Mouse (Mus musculus): Measurements from ENCODE around the gene Tmem43.
A peak's percentile ranks its signal among the peaks of the same experiment; 100 is the strongest.
"Not testable (repeated sequence)": the region's sequence is repeated elsewhere in the genome, so short reads cannot be mapped to it uniquely, and the experiment has no call there.

The Tmem43 gene

DNA sequence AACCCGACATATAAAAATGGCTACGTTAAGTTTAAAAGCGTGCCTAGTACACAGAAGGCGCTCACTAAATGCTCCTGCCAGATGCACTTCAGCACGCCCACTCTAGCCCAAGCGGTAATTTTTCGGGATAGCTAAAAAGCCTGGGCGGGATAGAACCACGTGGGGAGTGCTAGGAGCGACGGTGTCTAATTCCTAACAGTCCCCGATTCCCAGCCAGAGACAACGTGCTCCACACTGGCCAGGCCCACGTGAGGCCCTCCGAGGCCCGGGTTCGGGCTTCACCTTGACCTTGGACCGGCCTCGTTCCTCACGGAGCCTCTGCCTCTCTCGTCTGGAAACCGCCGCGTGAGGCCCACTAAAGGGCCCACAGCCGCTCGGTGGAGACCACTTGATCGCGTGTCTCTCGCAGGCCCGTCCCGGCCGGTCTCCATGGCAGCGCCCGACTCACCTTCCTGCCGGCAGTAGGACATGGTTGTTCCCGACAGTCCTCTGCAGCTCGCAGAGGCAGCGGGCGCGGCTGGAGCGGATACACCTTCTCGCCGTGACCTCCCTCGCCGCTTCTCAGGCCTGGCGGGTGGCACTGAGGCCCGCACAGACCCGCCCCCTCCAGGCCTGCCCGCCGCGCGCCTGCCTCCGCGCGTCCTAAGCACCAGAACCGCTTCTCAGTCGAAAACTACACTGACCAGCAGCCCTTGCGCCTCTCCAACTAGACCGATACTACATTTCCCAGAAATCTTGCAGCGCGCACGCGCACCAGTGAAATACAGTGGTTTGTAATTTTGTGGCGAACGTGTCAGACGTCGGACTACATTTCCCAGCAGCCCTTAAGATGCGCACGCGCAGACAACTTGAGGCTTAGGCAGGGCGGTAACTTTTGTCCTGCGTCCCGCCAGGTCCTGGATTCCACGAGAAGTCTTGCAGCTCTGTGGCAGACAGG lies at the start of gene Tmem43, which contains the start of gene Chchd4:
Gene Tmem43 (plus strand): TSS at position 836 of the 937 bp plus-strand sequence.
Gene Chchd4 (minus strand): TSS at position 679 of the 937 bp plus-strand sequence.
- peak; percentile 99 for DNase-seq

GRCm38 (mm10) chr6:91424151-91424550 lies 49.4 kb upstream of the Tmem43 start:
- DNase-seq, result no peak

DNA sequence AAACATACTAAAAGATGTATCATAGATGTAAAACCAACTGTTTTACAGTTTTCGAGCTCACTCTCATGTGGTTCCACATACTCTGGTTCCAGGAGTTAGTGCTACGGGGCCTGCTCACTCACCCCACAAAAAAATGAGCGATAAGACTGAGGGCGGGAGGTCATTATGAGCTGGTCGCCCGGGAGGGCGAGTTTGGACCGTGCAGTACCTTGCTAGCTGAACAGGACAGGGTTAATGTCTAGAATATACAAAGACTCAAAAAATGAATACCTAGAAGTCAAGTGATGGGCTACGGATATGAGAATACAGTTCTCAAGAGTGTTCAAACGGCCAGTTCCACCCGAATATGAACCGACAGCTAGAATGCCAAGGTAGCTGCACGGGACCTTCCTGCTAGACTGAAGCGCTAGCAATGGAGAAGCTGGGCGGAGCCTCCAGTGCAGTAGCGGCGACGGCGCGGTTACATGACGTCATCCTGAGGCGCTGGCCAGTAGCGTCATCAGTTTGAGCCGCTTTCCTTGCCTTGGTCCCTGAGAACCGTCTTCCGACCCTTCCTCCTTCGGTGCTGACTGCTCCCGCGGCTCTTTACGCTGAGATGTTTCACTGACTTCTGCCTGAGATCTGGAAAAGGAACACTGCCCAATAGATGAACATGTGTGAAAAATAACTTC lies 32.9 kb upstream of the Tmem43 start:
- DNase-seq, result peak; percentile 97

DNA sequence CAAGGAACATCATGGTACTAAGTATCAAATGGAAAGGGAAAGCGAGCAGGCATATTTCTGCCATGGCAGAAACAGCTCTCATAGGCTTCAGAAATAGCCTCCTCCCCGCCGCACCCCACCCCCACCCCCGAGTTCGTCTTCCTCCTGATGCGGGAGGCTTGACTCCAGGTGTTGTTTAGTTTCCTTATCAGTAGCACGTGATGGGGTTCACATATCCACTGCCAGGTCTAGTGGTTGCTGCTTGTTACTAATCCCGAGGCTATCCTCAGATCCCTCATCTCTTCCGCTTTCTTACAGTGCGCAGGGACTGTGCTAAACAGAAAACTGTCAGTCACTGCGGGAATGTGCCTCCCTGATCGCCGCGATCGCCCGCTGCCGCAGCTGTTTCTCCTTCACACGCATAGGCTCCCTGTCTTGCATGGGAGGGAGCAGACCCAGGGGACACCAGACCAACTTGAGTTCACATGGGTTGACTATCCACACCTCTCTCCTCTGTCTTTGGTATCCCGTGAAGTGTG lies 32.3 kb upstream of the Tmem43 start:
- no peak for DNase-seq

DNA sequence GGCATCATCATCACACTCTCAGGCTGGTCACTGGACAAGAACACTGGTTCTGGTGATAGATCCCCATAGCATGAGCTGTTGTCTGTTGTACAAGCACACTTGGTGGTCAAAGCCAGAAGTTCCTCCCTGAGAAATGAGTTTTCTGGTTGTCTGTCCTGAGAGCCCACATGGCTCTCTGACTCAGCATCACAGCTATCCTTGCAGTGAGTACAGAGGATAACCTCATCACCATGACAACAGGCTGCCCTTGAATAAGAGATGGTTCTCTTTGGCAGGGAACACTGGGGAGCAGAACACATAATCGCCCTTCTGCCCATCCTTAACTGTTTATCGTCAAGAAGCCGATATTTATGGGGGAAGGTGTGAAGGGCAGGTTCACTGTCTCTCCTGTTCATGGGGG lies 28.2 kb upstream of the Tmem43 start:
- no peak for DNase-seq

GRCm38 (mm10) chr6:91449472-91450225 lies 23.9 kb upstream of the Tmem43 start:
- DNase-seq, result no peak

DNA sequence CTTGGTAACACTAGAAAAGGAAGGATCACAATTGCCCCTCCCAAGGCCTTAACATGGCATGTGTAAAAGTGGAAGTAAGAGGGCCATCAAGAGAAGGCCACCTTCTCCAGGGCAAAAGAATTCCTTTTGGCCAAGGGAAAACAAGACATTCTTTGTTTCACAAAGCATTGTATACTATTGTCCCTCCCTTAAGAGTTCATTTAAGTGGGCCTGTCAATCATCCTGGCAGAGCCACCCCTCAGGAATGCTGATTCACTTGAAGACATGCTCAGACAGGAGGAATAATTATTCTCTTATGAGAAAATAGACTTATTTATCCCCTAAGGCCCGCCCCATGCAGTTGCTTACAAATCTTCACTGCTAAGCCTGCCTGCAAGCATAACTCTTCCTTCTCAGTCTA lies 21.4 kb upstream of the Tmem43 start:
- DNase-seq, result no peak

DNA sequence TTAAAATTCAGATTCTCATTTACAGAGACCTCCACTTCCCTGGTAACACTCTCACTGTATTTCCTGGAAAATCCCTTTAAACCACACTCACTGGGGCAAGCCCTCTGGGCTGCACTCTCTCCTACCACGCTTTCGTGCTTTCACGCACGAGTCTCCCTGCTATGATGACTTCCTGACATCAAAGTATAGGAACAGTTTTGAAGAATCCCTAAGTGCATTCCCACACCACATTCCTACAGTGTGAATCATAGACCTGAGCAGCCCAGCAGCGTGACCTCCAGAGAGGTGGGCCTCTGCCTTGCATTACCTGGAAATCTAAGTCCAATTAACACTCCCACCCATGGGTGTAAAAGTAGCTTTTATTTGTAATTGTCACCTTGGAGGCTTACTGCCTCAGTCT lies 19.0 kb upstream of the Tmem43 start:
- no peak for DNase-seq

DNA sequence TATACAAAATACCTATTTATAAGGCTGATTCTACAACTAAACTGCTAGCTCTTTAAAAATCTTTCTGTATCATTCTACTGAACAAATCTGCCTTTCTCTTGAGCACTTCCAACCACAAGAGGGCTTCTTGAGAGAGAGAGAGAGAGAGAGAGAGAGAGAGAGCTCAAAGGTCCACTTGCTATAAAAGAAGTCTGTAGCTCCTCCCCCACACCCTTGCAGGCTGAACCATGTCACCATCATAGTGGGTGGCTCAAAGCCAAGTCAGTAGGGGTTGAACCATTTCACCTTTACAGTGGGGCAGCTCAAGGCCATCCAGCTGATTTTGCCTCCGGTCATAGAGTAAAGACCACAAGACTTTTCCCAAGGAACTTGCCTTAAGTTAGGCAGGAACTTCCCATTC lies 14.0 kb upstream of the Tmem43 start:
- DNase-seq, result no peak

DNA sequence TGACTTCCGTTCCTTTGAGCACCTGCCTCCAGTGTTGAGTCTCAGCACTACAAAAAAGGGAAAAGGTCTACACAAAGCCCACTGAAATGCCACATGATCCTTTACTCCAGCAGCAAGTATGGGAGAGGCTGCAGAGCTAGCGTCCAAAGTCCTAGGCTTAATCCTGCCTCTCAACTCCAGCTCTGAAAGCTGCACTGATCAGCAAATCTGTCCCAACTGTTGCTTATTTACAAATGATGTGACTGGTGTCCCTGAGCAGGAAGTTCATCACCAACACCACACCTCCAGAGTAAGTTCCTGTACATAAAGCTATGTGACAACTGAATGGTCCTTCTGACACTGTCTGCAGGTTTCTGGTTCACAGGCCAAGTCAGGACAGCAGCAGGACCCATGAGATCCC lies 7.7 kb upstream of the Tmem43 start:
- DNase-seq, result no peak

DNA sequence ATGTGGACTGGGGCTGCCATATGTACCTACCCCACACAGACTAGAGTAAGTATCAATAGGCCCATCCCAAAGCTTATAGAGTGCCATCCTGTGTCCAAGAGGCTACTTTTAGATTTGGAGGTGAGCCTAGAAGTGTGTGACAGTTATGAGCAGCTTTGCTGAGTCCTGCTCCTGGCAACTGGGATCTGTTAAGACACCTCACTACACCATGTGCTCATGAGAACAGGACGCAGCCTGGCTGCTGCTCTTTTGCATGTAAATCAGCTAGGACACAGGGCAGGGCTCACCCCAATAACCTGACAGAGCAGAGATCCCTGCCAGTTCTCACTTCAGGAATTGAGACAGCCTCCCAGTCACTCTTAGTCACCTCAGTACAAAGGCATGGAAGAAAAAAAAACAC lies 6.4 kb upstream of the Tmem43 start:
- DNase-seq, result no peak

- DNase-seq, result no peak
Measured at GRCm38 (mm10) chr6:91470712-91471111, 2.8 kb upstream of the Tmem43 start.

GRCm38 (mm10) chr6:91471427-91471826 lies 2.1 kb upstream of the Tmem43 start:
- not testable (repeated sequence) for DNase-seq

GRCm38 (mm10) chr6:91472319-91472718 lies 1.2 kb upstream of the Tmem43 start:
- DNase-seq, result peak; percentile 55

DNA sequence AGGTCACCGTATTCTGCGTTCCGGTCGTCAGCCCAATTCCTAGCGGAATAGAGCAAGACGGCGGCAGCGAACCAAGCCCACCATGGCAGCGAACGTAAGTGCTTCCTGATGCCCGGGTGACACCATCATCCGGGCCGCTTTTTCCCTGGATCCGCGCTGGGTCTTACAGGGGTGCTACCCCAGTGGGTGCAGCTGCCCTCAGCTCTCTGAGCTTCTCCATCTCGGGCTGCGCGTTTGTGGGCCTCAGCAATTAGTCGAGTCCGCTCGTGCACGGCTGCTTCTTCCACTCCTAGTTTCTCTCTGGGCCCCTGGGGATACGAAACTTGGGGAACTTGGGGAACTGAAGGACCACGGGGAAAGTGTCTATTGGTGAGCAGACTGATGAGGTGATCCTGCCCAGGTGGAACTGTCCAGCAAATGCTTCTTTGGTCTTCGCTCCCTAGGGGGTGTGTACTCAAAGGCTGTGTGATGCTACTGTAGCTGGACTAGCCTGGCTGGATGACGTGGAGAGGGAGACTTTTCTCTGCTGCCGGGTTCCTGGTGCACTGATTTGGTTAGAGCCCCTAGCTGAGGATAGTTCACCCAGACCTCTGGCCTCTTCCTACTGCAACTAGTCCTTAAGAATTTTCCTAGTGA lies 420 bp downstream of the Tmem43 start:
- DNase-seq, result peak; percentile 60

DNA sequence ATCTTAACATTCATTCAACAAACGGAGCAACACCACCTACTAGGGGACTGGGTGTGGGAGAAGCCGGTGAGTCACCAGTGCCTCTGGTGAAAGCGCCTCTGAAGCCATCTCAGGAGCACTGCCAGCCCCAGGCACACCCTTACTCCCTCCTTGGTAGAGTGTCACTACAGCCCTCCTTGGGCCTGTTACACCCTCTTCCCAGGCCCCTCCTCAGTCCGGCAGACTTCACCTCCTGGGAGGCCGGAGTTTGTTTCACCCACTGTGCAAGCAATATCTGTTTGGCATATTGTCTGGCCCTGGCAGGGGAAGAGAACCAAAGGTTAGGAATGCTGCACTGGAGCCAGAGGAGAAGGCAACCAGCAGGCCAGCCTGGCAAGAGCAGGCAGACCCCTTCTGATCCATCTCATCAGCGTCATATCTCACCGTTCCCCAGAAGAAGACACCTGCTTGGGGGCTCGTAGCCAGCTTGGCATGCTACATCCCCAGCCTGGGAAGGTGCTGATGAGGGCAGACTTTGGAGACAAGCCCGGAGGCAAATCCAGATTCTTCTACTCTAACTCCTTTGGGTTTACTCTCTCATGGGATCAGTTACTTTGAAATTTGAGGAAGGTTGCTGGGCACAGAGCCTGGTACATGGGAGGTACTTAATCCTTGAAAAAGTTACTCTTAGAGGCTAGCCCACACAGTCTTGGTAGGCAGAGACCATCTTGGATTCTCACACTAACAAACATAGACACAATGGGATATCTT lies 1.1 kb downstream of the Tmem43 start:
- DNase-seq, result no peak

GRCm38 (mm10) chr6:91476541-91476940 lies 3.0 kb downstream of the Tmem43 start:
- DNase-seq, result no peak

- no peak for DNase-seq
Measured at GRCm38 (mm10) chr6:91483371-91483770, 9.9 kb downstream of the Tmem43 start.

- no peak for DNase-seq
Measured at GRCm38 (mm10) chr6:91486736-91487453, 13.4 kb downstream of the Tmem43 start.

DNA sequence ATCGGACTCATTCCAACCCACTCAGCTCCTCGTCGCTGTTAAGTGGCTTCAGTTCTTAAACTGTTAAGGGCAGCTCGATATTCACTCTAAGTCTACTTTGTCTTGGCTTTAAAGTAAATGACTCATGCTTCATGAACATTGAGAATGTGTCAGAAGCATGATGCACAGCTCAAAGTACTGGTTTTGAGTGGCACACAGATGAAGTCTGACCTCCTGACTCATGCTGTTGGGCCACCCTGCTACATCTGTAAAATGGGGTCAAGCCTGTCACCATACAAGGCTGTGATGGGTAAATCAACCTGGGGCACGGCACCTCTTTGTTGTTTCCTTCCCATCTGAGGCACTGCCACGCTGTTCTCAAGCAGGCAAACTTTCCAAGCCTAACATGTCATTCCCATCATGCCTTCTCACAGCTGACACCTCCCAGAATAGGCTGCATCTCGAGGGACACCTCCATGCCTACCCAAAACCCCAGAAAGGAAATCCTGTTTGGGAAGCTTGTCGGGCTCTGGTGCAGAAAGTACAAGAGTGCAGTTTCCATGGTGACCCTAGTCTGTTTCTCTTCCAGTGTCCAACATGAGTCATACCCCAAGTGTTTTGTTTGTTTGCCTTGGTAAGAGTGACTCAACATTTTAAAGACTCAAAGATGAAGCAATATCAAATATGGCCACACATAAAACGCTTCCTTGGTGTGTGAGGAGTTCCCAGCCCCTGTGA lies 15.2 kb downstream of the Tmem43 start:
- no peak for DNase-seq
